Mouse (Mus musculus): Measurements from ENCODE around the gene Gm16867. TPM values are rescaled to one million over a fixed set of nuclear protein-coding genes. Genes with fewer than 3 reads are reported as not detected.
A peak's percentile ranks its signal among the peaks of the same experiment; 100 is the strongest.
"Not testable (repeated sequence)": the region's sequence is repeated elsewhere in the genome, so short reads cannot be mapped to it uniquely, and the experiment has no call there.

The Gm16867 gene
- polyA plus RNA-seq, 1 experiment from 2014 or later, result not detected

GRCm38 (mm10) chr14:69502440-69503150 lies 567 bp downstream of the Gm16867 start:
- not testable (repeated sequence) for H3K9ac ChIP-seq (replicated peaks); H3K4me3 ChIP-seq (replicated peaks); H3K4me1 ChIP-seq; H3K27me3 ChIP-seq (replicated peaks); H3K4me2 ChIP-seq; H3K9me3 ChIP-seq (replicated peaks); H3K36me3 ChIP-seq; H3K27ac ChIP-seq (replicated peaks)
- peak; percentile 80 for ATAC-seq (ENCODE audit: low FRiP score)
- no CpG with 5 or more reads among the region's 73 CpGs for WGBS

DNA sequence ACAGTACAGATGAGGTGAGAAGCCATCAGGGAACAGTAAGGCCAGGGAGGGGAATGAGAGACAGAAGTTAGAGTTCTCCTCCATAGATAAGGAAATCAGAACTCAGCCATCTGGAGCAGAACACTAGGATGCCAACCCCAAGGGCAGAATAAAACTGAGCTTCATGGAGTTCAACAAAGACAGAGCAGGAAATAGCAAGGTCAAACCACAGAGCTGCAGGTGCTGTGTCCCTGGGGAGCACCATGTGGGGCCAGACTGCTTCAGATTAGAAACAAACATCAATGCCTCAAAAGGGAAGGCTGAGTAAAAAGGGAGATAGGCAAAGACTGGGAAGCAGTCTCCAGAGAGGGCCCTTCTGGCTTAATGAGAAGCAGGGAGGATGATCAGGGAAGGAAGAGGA lies 6.9 kb downstream of the Gm16867 start:
- H3K9ac ChIP-seq (replicated peaks); H3K9me3 ChIP-seq (replicated peaks); H3K36me3 ChIP-seq; H3K27me3 ChIP-seq (replicated peaks); H3K4me2 ChIP-seq; H3K4me3 ChIP-seq (replicated peaks); H3K27ac ChIP-seq (replicated peaks); ATAC-seq (ENCODE audit: low FRiP score); H3K4me1 ChIP-seq: not testable (repeated sequence)

- no CpG with 5 or more reads among the region's 2 CpGs for WGBS
- not testable (repeated sequence) for H3K4me1 ChIP-seq; H3K36me3 ChIP-seq; H3K9me3 ChIP-seq (replicated peaks); H3K4me2 ChIP-seq; H3K9ac ChIP-seq (replicated peaks); ATAC-seq (ENCODE audit: low FRiP score); H3K27me3 ChIP-seq (replicated peaks); H3K4me3 ChIP-seq (replicated peaks); H3K27ac ChIP-seq (replicated peaks)
Observed at GRCm38 (mm10) chr14:69494946-69495345, 8.2 kb downstream of the Gm16867 start.

GRCm38 (mm10) chr14:69494522-69494921 lies 8.6 kb downstream of the Gm16867 start:
- H3K27ac ChIP-seq (replicated peaks); H3K9me3 ChIP-seq (replicated peaks); H3K4me1 ChIP-seq; H3K9ac ChIP-seq (replicated peaks); H3K4me3 ChIP-seq (replicated peaks); H3K4me2 ChIP-seq; H3K36me3 ChIP-seq; ATAC-seq (ENCODE audit: low FRiP score); H3K27me3 ChIP-seq (replicated peaks): not testable (repeated sequence)
- no CpG with 5 or more reads among the region's 3 CpGs for WGBS

DNA sequence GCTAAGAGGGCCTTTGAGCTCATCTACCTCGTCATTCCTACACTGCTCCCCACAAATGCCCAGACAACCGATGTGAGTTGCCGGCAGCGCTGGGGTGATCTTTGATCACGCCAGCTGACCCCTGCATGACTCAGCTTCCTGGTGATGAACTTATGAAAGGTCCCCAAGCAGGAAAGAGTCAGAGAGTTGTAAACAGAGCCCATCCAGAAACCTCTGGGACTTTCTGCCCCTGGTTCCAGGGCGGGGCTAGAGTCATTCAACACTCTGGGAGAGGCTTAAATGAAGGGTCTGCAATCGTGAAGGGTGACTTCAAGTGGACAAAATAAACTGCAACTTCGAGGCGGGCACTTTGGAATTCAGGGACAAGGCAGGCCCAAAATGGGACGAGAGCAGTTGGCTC lies 15.2 kb downstream of the Gm16867 start:
- not testable (repeated sequence) for H3K9ac ChIP-seq (replicated peaks); H3K4me1 ChIP-seq

GRCm38 (mm10) chr14:69485466-69486135 lies 17.6 kb downstream of the Gm16867 start:
- not testable (repeated sequence) for H3K4me3 ChIP-seq (replicated peaks); H3K4me1 ChIP-seq; H3K9ac ChIP-seq (replicated peaks); ATAC-seq (ENCODE audit: low FRiP score); H3K27me3 ChIP-seq (replicated peaks); H3K4me2 ChIP-seq; H3K27ac ChIP-seq (replicated peaks); H3K9me3 ChIP-seq (replicated peaks); H3K36me3 ChIP-seq
- WGBS, result no CpG with 5 or more reads among the region's 18 CpGs

More for the DNA sequence above, 15.2 kb downstream of the Gm16867 start:
- not testable (repeated sequence) for H3K36me3 ChIP-seq; H3K9me3 ChIP-seq (replicated peaks); H3K4me2 ChIP-seq; H3K27me3 ChIP-seq (replicated peaks); ATAC-seq (ENCODE audit: low FRiP score); H3K27ac ChIP-seq (replicated peaks); H3K4me3 ChIP-seq (replicated peaks)
- WGBS, result no CpG with 5 or more reads among the region's 10 CpGs

DNA sequence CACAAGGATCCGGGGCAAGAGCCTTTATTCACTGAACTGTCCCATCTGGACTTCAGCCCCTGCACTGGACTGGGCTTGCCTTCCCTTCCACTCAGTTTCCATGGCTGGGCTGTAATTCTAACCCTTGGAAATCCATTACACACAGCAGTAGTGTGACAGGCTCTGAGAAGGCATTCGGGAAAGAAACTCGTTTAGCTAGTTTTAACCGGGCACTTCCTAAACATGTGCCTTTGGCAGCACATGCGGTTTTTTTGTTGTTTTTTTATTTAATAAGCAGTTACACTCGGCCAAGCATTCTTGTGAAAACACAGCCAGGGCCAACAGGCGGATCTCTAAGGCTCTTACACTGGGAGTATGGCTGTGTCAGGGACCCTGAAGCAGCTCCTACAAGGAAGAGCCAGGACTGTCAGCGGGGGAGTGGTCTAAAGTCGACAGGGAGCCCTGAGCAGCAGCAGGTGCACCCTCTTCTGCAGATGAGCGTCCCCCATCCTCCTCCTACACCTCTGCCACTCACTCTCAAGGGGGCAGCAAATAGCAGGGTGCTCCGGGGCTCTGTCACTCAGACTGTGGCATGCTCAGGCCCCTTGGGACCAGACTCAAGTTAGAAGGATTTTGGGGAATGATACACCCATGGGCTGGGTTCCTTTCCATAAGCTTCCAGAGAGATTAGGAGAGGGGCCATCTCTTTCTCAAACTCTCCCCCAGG lies 29.1 kb downstream of the Gm16867 start:
- not testable (repeated sequence) for H3K9ac ChIP-seq (replicated peaks); ATAC-seq (ENCODE audit: low FRiP score); H3K4me2 ChIP-seq; H3K4me1 ChIP-seq; H3K27ac ChIP-seq (replicated peaks); H3K36me3 ChIP-seq; H3K27me3 ChIP-seq (replicated peaks); H3K9me3 ChIP-seq (replicated peaks); H3K4me3 ChIP-seq (replicated peaks)
- WGBS, result no CpG with 5 or more reads among the region's 11 CpGs

- not testable (repeated sequence) for ATAC-seq (ENCODE audit: low FRiP score); H3K27me3 ChIP-seq (replicated peaks); H3K36me3 ChIP-seq; H3K9me3 ChIP-seq (replicated peaks); H3K4me2 ChIP-seq; H3K4me3 ChIP-seq (replicated peaks); H3K9ac ChIP-seq (replicated peaks); H3K27ac ChIP-seq (replicated peaks); H3K4me1 ChIP-seq
- no CpG with 5 or more reads among the region's 2 CpGs for WGBS
Observed at GRCm38 (mm10) chr14:69473322-69473721, 29.8 kb downstream of the Gm16867 start.

- H3K27ac ChIP-seq (replicated peaks); H3K36me3 ChIP-seq; H3K4me3 ChIP-seq (replicated peaks); H3K4me2 ChIP-seq; H3K9ac ChIP-seq (replicated peaks); H3K4me1 ChIP-seq; H3K9me3 ChIP-seq (replicated peaks); H3K27me3 ChIP-seq (replicated peaks); ATAC-seq (ENCODE audit: low FRiP score): not testable (repeated sequence)
- no CpG with 5 or more reads among the region's 8 CpGs for WGBS
Observed at GRCm38 (mm10) chr14:69470122-69470708, 32.9 kb downstream of the Gm16867 start.

- not testable (repeated sequence) for H3K9ac ChIP-seq (replicated peaks); ATAC-seq (ENCODE audit: low FRiP score); H3K4me2 ChIP-seq; H3K9me3 ChIP-seq (replicated peaks); H3K4me3 ChIP-seq (replicated peaks); H3K36me3 ChIP-seq; H3K27ac ChIP-seq (replicated peaks); H3K27me3 ChIP-seq (replicated peaks); H3K4me1 ChIP-seq
- WGBS, result no CpG with 5 or more reads among the region's 17 CpGs
Observed at GRCm38 (mm10) chr14:69467612-69468366, 35.4 kb downstream of the Gm16867 start.

GRCm38 (mm10) chr14:69464465-69464864 lies 38.7 kb downstream of the Gm16867 start:
- H3K4me2 ChIP-seq; H3K9me3 ChIP-seq (replicated peaks); H3K4me3 ChIP-seq (replicated peaks); H3K9ac ChIP-seq (replicated peaks); H3K4me1 ChIP-seq; ATAC-seq (ENCODE audit: low FRiP score); H3K27me3 ChIP-seq (replicated peaks); H3K36me3 ChIP-seq; H3K27ac ChIP-seq (replicated peaks): not testable (repeated sequence)
- no CpG with 5 or more reads among the region's 4 CpGs for WGBS
